Mouse (Mus musculus) Patski (cell line): Measurements from ENCODE around the gene Fam168b. TPM values are rescaled to one million over a fixed set of nuclear protein-coding genes. Genes with fewer than 3 reads are reported as not detected.

ENCODE experiments used
- ATAC-seq: fragments of 100-300 bp; one replicate; pipeline ENCODE4 v1.8.0; 2021
- CTCF ChIA-PET: fragments of 350-600 bp; sonication (Branson Sonifier 250); formaldehyde crosslinking; loops from one replicate; lab custom pipeline; 2022; ENCODE audit warnings: inconsistent platforms; lab: Charles Lee
- POLR2A ChIA-PET: fragments of 350-600 bp; sonication (Branson Sonifier 250); formaldehyde crosslinking; loops from one replicate; lab custom pipeline; 2022; ENCODE audit warnings: antibody characterized with exemption, inconsistent platforms; lab: Charles Lee
- DNase-seq: peaks from one replicate; pipeline ENCODE4 v3.0.0-alpha.2; 2011; ENCODE audit warnings: low read depth, low spot score
- H3K27me3 ChIP-seq: fragments of 371-371 bp; one replicate; pipeline ENCODE4 v1.5.1; 2021
- CTCF ChIP-seq: fragments of 100-300 bp; IDR thresholded peaks from one replicate; pipeline ENCODE4 v1.5.1; 2021
- in situ Hi-C: fragments of 300-500 bp; cut with MboI; formaldehyde crosslinking; loops from 3 replicates; pipeline ENCODE4 v1.11.1; 2018; ENCODE audit warnings: low pct_unique_long_range_greater_than_20kb, mixed read lengths
- polyA plus RNA-seq: library from polyadenylated mRNA; unstranded; gene quantifications from one replicate; pipeline ENCODE4 v1.2.3, GENCODE M21; 2021

Fam168b gene
- 107 TPM for polyA plus RNA-seq

DNA sequence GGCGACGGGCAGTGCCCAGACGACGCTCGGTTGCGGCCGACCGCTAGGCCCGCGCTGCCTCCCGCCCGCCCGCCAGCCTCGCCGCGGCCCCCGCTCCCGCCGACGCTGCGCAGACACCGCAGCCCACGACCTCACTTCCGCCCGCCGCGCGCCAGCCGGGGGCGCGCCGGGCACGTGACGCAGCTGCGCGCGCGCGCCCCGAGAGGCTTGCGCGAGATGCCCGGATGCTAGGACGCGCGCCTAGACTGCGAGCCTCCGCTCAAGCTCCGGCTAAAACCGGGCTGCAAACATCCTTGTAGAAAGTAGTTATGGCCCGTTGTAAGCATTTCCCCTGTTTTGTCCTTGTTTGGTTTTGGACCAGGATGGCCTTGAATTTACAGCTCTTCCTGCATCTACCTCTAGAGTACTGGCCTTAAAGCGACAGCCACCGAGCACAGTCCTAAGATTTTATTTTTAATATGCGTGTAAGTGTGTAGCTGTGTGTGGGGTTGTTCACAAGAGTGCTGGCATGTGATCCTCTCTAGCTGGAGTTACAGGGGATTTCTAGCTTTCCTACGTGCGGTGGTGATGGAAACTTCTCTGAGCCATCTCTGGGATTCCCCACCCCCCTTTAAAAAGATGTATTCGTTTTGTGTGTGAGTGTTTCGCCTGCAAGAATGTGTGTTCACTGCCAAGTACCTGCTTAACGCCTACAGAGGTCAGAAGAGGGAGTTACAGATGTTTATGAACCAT is at the start of gene Fam168b:
Gene Fam168b (minus strand): TSS at position 179 of the 732 bp plus-strand sequence.
- TF ChIP-seq CTCF = no peak
- no peaks in the 10 kb centered on the region for H3K27me3 ChIP-seq
- peak; percentile 89 for ATAC-seq

DNA sequence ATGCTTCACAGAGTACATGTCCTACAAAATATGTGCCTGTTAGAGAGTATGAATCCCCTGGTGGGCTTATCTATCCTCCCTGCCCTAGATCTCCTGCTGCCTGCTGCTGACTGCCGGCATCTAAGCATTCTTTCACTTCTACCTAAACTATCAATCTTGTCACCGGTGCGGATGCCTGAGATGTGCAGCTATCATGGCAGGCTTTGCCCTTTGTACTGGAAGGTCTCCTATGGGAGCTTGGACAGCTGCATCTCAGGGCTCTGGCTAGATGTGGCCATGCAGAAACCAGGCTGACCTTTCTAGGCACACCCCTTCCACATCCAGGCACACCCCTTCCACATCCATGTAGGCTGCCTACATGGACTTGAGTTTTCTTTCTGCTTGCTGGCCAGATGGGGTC is 49.6 kb upstream of the Fam168b start:
- TF ChIP-seq CTCF = no peak
- ATAC-seq (no peak), DNase-seq (no peak)
- ChIA-PET POLR2A (no interaction called here), CTCF (no interaction called here)
- H3K27me3 ChIP-seq = no peaks in the 10 kb centered on the region
- in situ Hi-C loops = loop anchor here (25.0 kb wide), 1 partner anchor 1245 kb away; no protein-coding TSS in a partner anchor

More for the DNA sequence above, at the start of gene Fam168b:
- DNase-seq = no peak
- ChIA-PET CTCF (interaction anchor here (1.1 kb wide), 1 partner anchor 17 kb away, joined by 3 read pairs; no protein-coding TSS in a partner anchor), POLR2A (interaction anchor here (4.1 kb wide), 1 partner anchor 8 kb away, joined by 14 read pairs; the partner anchor contains the start of gene Plekhb2)
- in situ Hi-C loops = loop anchor here (25.0 kb wide), 1 partner anchor 1081 kb away; the partner anchor contains the start of gene Bag2

GRCm38 (mm10) chr1:34891559-34892289 is 48.9 kb upstream of the Fam168b start:
- no peaks in the 10 kb centered on the region for H3K27me3 ChIP-seq
- DNase-seq (no peak), ATAC-seq (no peak)
- TF ChIP-seq CTCF = peak; percentile 79
- POLR2A ChIA-PET = no interaction called here
- CTCF ChIA-PET = interaction anchor here (1.6 kb wide), 1 partner anchor 10 kb away, joined by 3 read pairs; no protein-coding TSS in a partner anchor
- in situ Hi-C loops = loop anchor here (25.0 kb wide), 1 partner anchor 1246 kb away; no protein-coding TSS in a partner anchor

DNA sequence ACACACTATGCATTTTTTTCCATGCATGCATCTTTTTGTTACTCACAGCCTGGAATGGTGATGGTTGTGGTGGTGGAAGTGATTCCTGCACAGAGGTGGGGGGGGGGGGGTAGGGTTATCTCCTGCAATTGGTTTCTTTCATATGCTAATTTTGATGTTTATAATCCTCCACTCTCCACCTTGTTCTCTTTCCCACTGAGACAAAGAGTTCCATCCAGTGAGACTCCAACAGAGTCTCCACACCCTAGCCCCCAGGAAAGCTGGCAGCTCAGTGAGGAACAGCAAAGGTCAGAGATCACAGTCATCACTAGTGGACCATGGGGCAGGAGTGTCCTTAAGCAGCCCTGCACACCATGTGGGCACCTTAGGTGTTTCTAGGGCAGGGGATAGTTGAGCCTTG is 40.9 kb upstream of the Fam168b start:
- no peak for TF ChIP-seq CTCF
- DNase-seq (no peak), ATAC-seq (no peak)
- in situ Hi-C loops = loop anchor here (10.0 to 25.0 kb wide), 2 partner anchors 229 to 1254 kb away; no protein-coding TSS in a partner anchor
- ChIA-PET CTCF (no interaction called here), POLR2A (no interaction called here)
- no peaks in the 10 kb centered on the region for H3K27me3 ChIP-seq

GRCm38 (mm10) chr1:34879611-34880010 is 36.7 kb upstream of the Fam168b start:
- ATAC-seq = no peak
- H3K27me3 ChIP-seq = no peaks in the 10 kb centered on the region
- DNase-seq = no peak
- ChIA-PET CTCF (no interaction called here), POLR2A (no interaction called here)
- in situ Hi-C loops = loop anchor here (10.0 to 25.0 kb wide), 2 partner anchors 225 to 1258 kb away; no protein-coding TSS in a partner anchor
- no peak for TF ChIP-seq CTCF

- CTCF ChIA-PET = no interaction called here
- POLR2A ChIA-PET = no interaction called here
- TF ChIP-seq CTCF = no peak
- H3K27me3 ChIP-seq = no peaks in the 10 kb centered on the region
- no peak for ATAC-seq
- in situ Hi-C loops = loop anchor here (5.0 to 25.0 kb wide), 2 partner anchors 131 to 1389 kb away; partner anchors contain the start of gene Neurl3
- DNase-seq = no peak
These were observed 30.7 kb upstream of the Fam168b start for GRCm38 (mm10) chr1:34873551-34873950.

GRCm38 (mm10) chr1:34871170-34871569 is 28.3 kb upstream of the Fam168b start:
- CTCF ChIA-PET = no interaction called here

DNA sequence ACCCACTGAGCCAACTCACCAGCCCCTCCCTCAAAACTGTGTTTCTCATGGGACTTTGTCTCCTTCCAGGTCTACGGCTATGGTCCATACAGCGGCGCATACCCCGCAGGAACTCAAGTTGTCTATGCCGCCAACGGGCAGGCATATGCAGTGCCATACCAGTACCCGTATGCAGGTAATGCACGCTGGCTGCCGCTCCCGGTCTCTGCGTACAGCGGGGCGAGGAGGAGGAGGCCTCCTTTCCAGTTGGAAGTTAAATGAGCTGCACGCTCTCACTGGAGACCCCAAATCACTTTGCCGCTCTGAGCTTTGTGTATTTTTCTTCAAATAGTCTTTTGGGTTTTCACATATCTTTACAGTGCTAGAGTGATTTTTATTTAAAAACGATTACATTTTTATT is 26.4 kb upstream of the Fam168b start:
- ATAC-seq (no peak), DNase-seq (no peak)
- H3K27me3 ChIP-seq = no peaks in the 10 kb centered on the region
- no peak for TF ChIP-seq CTCF
- ChIA-PET POLR2A (no interaction called here), CTCF (no interaction called here)
- in situ Hi-C loops = loop anchor here (25.0 kb wide), 1 partner anchor 1393 kb away; the partner anchor contains the start of gene Neurl3

More at GRCm38 (mm10) chr1:34871170-34871569, 28.3 kb upstream of the Fam168b start:
- POLR2A ChIA-PET = no interaction called here
- TF ChIP-seq CTCF = no peak
- in situ Hi-C loops = loop anchor here (5.0 to 25.0 kb wide), 2 partner anchors 129 to 1391 kb away; partner anchors contain the start of gene Neurl3
- DNase-seq (no peak), ATAC-seq (no peak)
- no peaks in the 10 kb centered on the region for H3K27me3 ChIP-seq

GRCm38 (mm10) chr1:34868391-34868790 is 25.5 kb upstream of the Fam168b start:
- in situ Hi-C loops = loop anchor here (25.0 kb wide), 1 partner anchor 1394 kb away; the partner anchor contains the start of gene Neurl3
- no peaks in the 10 kb centered on the region for H3K27me3 ChIP-seq
- ChIA-PET CTCF (interaction anchor here (1.0 kb wide), 1 partner anchor 15 kb away, joined by 3 read pairs; no protein-coding TSS in a partner anchor), POLR2A (no interaction called here)
- DNase-seq (no peak), ATAC-seq (no peak)
- no peak for TF ChIP-seq CTCF

GRCm38 (mm10) chr1:34867574-34867955 is 24.7 kb upstream of the Fam168b start:
- H3K27me3 ChIP-seq = no peaks in the 10 kb centered on the region
- DNase-seq = no peak
- CTCF ChIA-PET = interaction anchor here (1.0 to 1.6 kb wide), 4 partner anchors 12 to 57 kb away, joined by 3 to 4 read pairs (median 4); no protein-coding TSS in a partner anchor
- TF ChIP-seq CTCF = no peak
- in situ Hi-C loops = loop anchor here (25.0 kb wide), 1 partner anchor 1395 kb away; the partner anchor contains the start of gene Neurl3
- POLR2A ChIA-PET = no interaction called here
- no peak for ATAC-seq
